Mouse (Mus musculus): Measurements from ENCODE around the gene Fosl1.

- TF ChIP-seq POLR2A (IDR thresholded peaks at IDR 0.05; ENCODE audit: borderline replicate concordance, control insufficient read depth, low read depth, low read length), result no peak
- no peak for TF ChIP-seq CTCF (IDR thresholded peaks at IDR 0.05; ENCODE audit: control insufficient read depth, insufficient read depth, low read length)
These were observed 35.4 kb upstream of the Fosl1 start for GRCm38 (mm10) chr19:5411961-5412360.

Measured in bone marrow, adult 2 months (tissue).